Comparison of ENCODE assay signal across 15 mouse cellular contexts in genomic region chr2:146544155-146544814, GRCm38 (mm10).
"Had no signal": no experiment of that assay in that cellular context is flagged by ENCODE, and none has a peak within 500 bp of the region (broad histone marks: within the 10 kb centered on the region; RNA-seq: fewer than 3 reads in every experiment).

No protein-coding gene starts in this region.

- H3K27ac ChIP-seq: liver, embryonic 13.5 days; macrophage; midbrain, embryonic 13.5 days; neural tube, embryonic 13.5 days had no signal

- H3K4me1 ChIP-seq: liver, embryonic 13.5 days had no signal

- H3K27me3 ChIP-seq: liver, embryonic 13.5 days; midbrain, embryonic 13.5 days; neural tube, embryonic 13.5 days had no signal

- H3K4me2 ChIP-seq: liver, embryonic 13.5 days; lung, embryonic 14.5 days; midbrain, embryonic 13.5 days; neural tube, embryonic 13.5 days had no signal

- H3K4me3 ChIP-seq: liver, embryonic 13.5 days; midbrain, embryonic 13.5 days; myocyte; neural tube, embryonic 13.5 days had no signal

- H3K36me3 ChIP-seq: liver, embryonic 13.5 days; midbrain, embryonic 13.5 days; neural tube, embryonic 13.5 days had no signal

- DNase-seq: kidney, adult 18-20 months; kidney, adult 9 months; kidney, postnatal 14 days; kidney, postnatal 4 days; left cerebral cortex, postnatal 4 days; liver, embryonic 13.5 days; lung, embryonic 14.5 days; thymus, adult 18-20 months; thymus, postnatal 36 days had no signal

- H3K9me3 ChIP-seq: midbrain, embryonic 13.5 days had no signal

- H3K9ac ChIP-seq: liver, embryonic 13.5 days; lung, embryonic 14.5 days; midbrain, embryonic 13.5 days; neural tube, embryonic 13.5 days had no signal

- ATAC-seq: lung, postnatal 0 days; midbrain, embryonic 13.5 days; midbrain, embryonic 16.5 days had no signal
